18 mouse cellular contexts compared by ENCODE assay signal in the genomic region with DNA sequence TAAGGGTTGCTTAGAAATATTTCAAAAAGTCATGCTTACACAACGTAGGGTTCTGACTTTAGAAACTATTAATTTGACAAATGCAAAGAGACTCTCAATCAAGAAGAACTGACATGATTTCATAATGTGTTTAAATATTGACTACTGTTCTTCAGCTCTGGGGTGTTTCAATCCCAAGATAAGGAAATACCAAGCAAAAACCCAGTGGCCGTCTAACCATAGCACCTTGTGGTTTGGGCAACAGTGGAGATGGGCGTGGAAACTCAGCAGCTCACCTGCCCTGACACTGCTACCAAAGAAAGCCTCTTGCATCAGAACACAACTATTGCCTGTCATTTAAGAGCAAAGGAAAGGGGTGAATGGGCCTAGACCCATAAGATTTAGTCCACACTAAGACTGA.
DNase-seq lines count a peak whose midpoint lies in the region; ATAC-seq and TF ChIP-seq lines count a peak whose summit lies in the region.
"Had no signal": no experiment of that assay in that cellular context is flagged by ENCODE, and none has a peak within 500 bp of the region (broad histone marks: within the 10 kb centered on the region; RNA-seq: fewer than 3 reads in every experiment).

No protein-coding gene starts in this region.

- no peaks in the 10 kb centered on the region; the same call in 1 of the 2 replicates for H3K4me1 ChIP-seq in lung, embryonic 14.5 days (ENCODE audit: insufficient read depth)
- 0 out of 2 replicates have a peak, but pooled peaks cover 8% of the 10 kb centered on the region for H3K4me1 ChIP-seq in forebrain, embryonic 10.5 days
- H3K4me1 ChIP-seq: embryonic facial prominence, embryonic 12.5 days; forebrain, embryonic 12.5 days; heart, embryonic 12.5 days; hindbrain, embryonic 15.5 days had no signal

- H3K9ac ChIP-seq in lung, embryonic 14.5 days: no peak overlapping the region
- H3K9ac ChIP-seq: embryonic facial prominence, embryonic 12.5 days; forebrain, embryonic 12.5 days; heart, embryonic 12.5 days; hindbrain, embryonic 15.5 days had no signal

- no peak overlapping the region for H3K4me3 ChIP-seq in lung, embryonic 14.5 days (ENCODE audit: low read depth, low read length)
- no peak overlapping the region for H3K4me3 ChIP-seq in forebrain, embryonic 10.5 days
- H3K4me3 ChIP-seq: embryonic facial prominence, embryonic 12.5 days; forebrain, embryonic 12.5 days; heart, embryonic 12.5 days; hindbrain, embryonic 15.5 days had no signal

- 61% methylated on average over 3 of the region's 3 CpGs for WGBS in lung, embryonic 14.5 days
- 85% methylated on average over 3 of the region's 3 CpGs for WGBS in forebrain, embryonic 10.5 days

- ATAC-seq in lung, embryonic 14.5 days (ENCODE audit: insufficient read depth): peak; percentile 68; the same call in 1 of the 2 replicates
- ATAC-seq: forebrain, embryonic 16.5 days had no signal

- no peaks in the 10 kb centered on the region for H3K9me3 ChIP-seq in lung, embryonic 14.5 days (ENCODE audit: low read depth, low read length)
- H3K9me3 ChIP-seq in forebrain, embryonic 10.5 days: no peaks in the 10 kb centered on the region
- H3K9me3 ChIP-seq: embryonic facial prominence, embryonic 12.5 days; forebrain, embryonic 12.5 days; heart, embryonic 12.5 days; hindbrain, embryonic 15.5 days had no signal

- no peak overlapping the region for H3K27ac ChIP-seq in lung, embryonic 14.5 days (ENCODE audit: low read depth)
- H3K27ac ChIP-seq in forebrain, embryonic 10.5 days: no peak overlapping the region
- H3K27ac ChIP-seq: embryonic facial prominence, embryonic 12.5 days; forebrain, embryonic 12.5 days; hindbrain, embryonic 15.5 days had no signal

- H3K4me2 ChIP-seq in lung, embryonic 14.5 days: no peak overlapping the region
- H3K4me2 ChIP-seq: embryonic facial prominence, embryonic 12.5 days; forebrain, embryonic 12.5 days; heart, embryonic 12.5 days; hindbrain, embryonic 15.5 days had no signal

- peak; percentile 80 to 88 for DNase-seq in lung, adult 18-20 months
- peak; percentile 39 for DNase-seq in lung, embryonic 14.5 days
- DNase-seq in lung, postnatal 10 days: peak; percentile 50
- peak; percentile 40 to 71 for DNase-seq in lung, postnatal 4 days
- no peak for DNase-seq in layer of hippocampus, adult 9-11 months
- no peak for DNase-seq in forebrain, embryonic 10.5 days (ENCODE audit: extremely low spot score, low spot score)
- DNase-seq in c-Kit-positive CD71-positive TER-119-positive erythroid progenitor cells, embryonic 14.5 days (ENCODE audit: low spot score): no peak
- DNase-seq: adrenal gland, adult 8-10 months; adrenal gland, postnatal 36 days; cerebellum, adult 11 months; cerebellum, adult 8-10 months; cerebellum, postnatal 14 days; gastrocnemius, postnatal 14 days had no signal

- no peak for TF ChIP-seq CTCF in lung, embryonic 14.5 days (IDR thresholded peaks at IDR 0.05; ENCODE audit: low read depth)

- H3K27me3 ChIP-seq in lung, embryonic 14.5 days (ENCODE audit: insufficient read depth, low read length): no peaks in the 10 kb centered on the region
- H3K27me3 ChIP-seq in forebrain, embryonic 10.5 days (ENCODE audit: poor library complexity, severe bottlenecking): no peaks in the 10 kb centered on the region
- H3K27me3 ChIP-seq: embryonic facial prominence, embryonic 12.5 days; forebrain, embryonic 12.5 days; heart, embryonic 12.5 days; hindbrain, embryonic 15.5 days had no signal

- no peaks in the 10 kb centered on the region for H3K36me3 ChIP-seq in lung, embryonic 14.5 days (ENCODE audit: insufficient read depth)
- H3K36me3 ChIP-seq in forebrain, embryonic 10.5 days (replicated peaks): no peaks in the 10 kb centered on the region
- H3K36me3 ChIP-seq: embryonic facial prominence, embryonic 12.5 days; forebrain, embryonic 12.5 days; heart, embryonic 12.5 days; hindbrain, embryonic 15.5 days had no signal

Comparison
In these comparisons a context has a peak if more than half of its experiments do, and no peak if none do; other contexts are left out.
1. DNase-seq: peak in lung, adult 18-20 months (2 of 2), lung, embryonic 14.5 days (single experiment), lung, postnatal 10 days (single experiment) and lung, postnatal 4 days (2 of 2); none in layer of hippocampus, adult 9-11 months (single experiment), forebrain, embryonic 10.5 days (single experiment) and c-Kit-positive CD71-positive TER-119-positive erythroid progenitor cells, embryonic 14.5 days (single experiment).